Mouse (Mus musculus): ENCODE measurements around the gene Fbxo11. TPM values are rescaled to one million over a fixed set of nuclear protein-coding genes. Genes with fewer than 3 reads are reported as not detected.
"Not testable (repeated sequence)": the region's sequence is repeated elsewhere in the genome, so short reads cannot be mapped to it uniquely, and the experiment has no call there.

The Fbxo11 gene
- polyA plus RNA-seq, 2 experiments, result 4.8 to 7.1 TPM

DNA sequence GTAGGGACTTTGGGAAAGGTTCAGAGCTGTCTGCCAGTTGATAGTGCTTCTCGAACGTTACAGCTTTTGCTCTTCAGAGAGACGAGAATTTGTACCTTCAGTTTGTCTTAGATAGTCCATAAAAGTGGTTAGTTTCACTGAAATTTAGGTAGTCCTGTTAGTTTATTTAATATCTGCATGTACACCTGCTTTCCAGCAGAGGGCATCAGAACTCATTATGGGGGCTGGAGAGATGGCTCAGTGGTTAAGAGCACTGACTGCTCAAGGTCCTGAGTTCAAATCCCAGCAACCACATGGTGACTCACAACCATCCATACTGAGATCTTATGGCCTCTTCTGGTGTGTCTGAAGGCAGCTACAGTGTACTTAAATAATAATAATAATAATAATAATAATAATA lies 83.0 kb downstream of the Fbxo11 start:
- TF ChIP-seq CTCF (IDR thresholded peaks at IDR 0.05; ENCODE audit: low read depth), result peak; percentile 43
- no peak for TF ChIP-seq EP300 (IDR thresholded peaks at IDR 0.05; ENCODE audit: low read depth)
- Histone ChIP-seq H3K9me3 (ENCODE audit: control insufficient read depth, low read length) (no peaks in the 10 kb centered on the region), H3K27ac (no peak overlapping the region), H3K4me2 (ENCODE audit: low read depth) (no peak overlapping the region), H3K4me3 (ENCODE audit: insufficient read depth in 1 of 2, low read depth in 2 of 2, low read length in 2 of 2) (no peak overlapping the region), H3K9ac (replicated peaks) (no peak overlapping the region), H3K36me3 (replicated peaks; ENCODE audit: control insufficient read depth, insufficient read depth, low read depth) (peaks cover 71% of the 10 kb centered on the region), H3K4me1 (replicated peaks; ENCODE audit: control insufficient read depth in 2 of 2, insufficient read depth in 2 of 2, low read length in 1 of 2) (no peaks in the 10 kb centered on the region; a peak in 1 of 4 replicates), H3K27me3 (ENCODE audit: control insufficient read depth, insufficient read depth, low read length) (no peaks in the 10 kb centered on the region)
- 73% methylated on average over 3 of the region's 3 CpGs for WGBS (ENCODE audit: insufficient replicate concordance)
- DNase-seq (ENCODE audit: low read depth in 3 of 3, low spot score in 3 of 3), result no peak
- ATAC-seq (ENCODE audit: insufficient read depth), result no peak

- ATAC-seq (ENCODE audit: insufficient read depth), result not testable (repeated sequence)
- peaks cover 9 to 12% of the 10 kb centered on the region in 2 experiments for H3K4me1 ChIP-seq (replicated peaks; ENCODE audit: control insufficient read depth in 2 of 2, insufficient read depth in 2 of 2, low read length in 1 of 2)
Measured at GRCm38 (mm10) chr17:87979696-87980095, 85.4 kb downstream of the Fbxo11 start.

DNA sequence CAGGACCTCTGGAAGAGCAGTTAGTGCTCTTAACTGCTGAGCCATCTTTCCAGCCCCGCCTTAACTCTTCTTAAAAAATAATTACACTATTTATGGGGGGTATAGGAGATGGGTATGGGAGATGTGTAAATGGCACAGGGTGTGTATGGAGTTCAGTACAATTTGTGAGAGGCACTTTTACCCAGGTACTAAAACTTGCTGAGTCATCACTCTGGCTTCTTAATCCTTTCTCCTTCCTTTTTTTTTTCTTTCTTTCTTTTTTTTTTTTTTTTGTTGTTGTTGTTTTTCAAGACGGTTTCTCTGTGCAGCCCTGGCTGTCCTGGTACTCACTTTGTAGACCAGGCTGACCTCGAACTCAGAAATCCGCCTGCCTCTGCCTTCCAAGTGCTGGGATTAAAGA lies 88.2 kb downstream of the Fbxo11 start:
- not testable (repeated sequence) for H3K4me3 ChIP-seq (ENCODE audit: insufficient read depth in 1 of 2, low read depth in 2 of 2, low read length in 2 of 2); H3K27me3 ChIP-seq (ENCODE audit: control insufficient read depth, insufficient read depth, low read length); DNase-seq (ENCODE audit: low read depth in 3 of 3, low spot score in 3 of 3); H3K27ac ChIP-seq; H3K9ac ChIP-seq (replicated peaks); ATAC-seq (ENCODE audit: insufficient read depth); H3K9me3 ChIP-seq (ENCODE audit: control insufficient read depth, low read length)
- Histone ChIP-seq H3K4me1 (replicated peaks; ENCODE audit: control insufficient read depth in 2 of 2, insufficient read depth in 2 of 2, low read length in 1 of 2) (peaks cover 9 to 12% of the 10 kb centered on the region in 2 experiments), H3K4me2 (ENCODE audit: low read depth) (peak overlapping the region; percentile 92), H3K36me3 (replicated peaks; ENCODE audit: control insufficient read depth, insufficient read depth, low read depth) (peaks cover 30% of the 10 kb centered on the region)
- WGBS (ENCODE audit: insufficient replicate concordance), result 66% methylated on average over 4 of the region's 4 CpGs

More at GRCm38 (mm10) chr17:87979696-87980095, 85.4 kb downstream of the Fbxo11 start:
- peaks cover 47% of the 10 kb centered on the region for H3K36me3 ChIP-seq (replicated peaks; ENCODE audit: control insufficient read depth, insufficient read depth, low read depth)
- not testable (repeated sequence) for H3K4me2 ChIP-seq (ENCODE audit: low read depth); H3K9ac ChIP-seq (replicated peaks); H3K27me3 ChIP-seq (ENCODE audit: control insufficient read depth, insufficient read depth, low read length); H3K27ac ChIP-seq; H3K4me3 ChIP-seq (ENCODE audit: insufficient read depth in 1 of 2, low read depth in 2 of 2, low read length in 2 of 2); H3K9me3 ChIP-seq (ENCODE audit: control insufficient read depth, low read length); DNase-seq (ENCODE audit: low read depth in 3 of 3, low spot score in 3 of 3)
- 70% methylated on average over 1 of the region's 1 CpGs for WGBS (ENCODE audit: insufficient replicate concordance)

DNA sequence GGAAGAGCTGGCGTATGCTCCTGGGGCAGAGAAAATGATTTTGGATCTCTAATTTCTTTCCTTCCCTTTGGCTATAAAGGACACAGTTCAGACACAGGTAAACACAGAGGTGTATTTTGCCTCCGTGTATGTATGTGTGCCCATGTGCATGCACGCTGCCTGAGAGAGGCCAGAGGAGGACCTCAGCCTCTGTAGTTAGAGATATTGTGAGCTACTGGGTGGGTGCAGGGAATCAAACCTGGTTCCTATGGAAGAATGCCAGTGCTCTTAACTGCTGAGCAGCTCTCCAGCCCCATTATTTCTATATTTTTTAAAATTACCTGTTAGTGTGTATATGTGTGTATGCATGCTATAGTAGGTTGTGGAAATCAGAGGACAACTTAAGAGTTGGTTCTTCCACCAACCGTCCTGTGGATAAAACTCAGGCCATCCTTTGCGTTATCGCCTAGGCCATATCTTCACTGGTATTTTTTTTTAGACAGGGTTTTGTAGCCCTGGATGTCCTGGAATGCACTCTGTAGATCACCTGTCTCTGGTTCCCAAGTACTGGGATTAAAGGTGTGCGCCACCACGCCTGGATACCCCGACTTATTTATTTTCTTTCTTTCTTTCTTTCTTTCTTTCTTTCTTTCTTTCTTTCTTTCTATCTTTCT lies 88.8 kb downstream of the Fbxo11 start:
- Histone ChIP-seq H3K4me3 (ENCODE audit: insufficient read depth in 1 of 2, low read depth in 2 of 2, low read length in 2 of 2) (peak overlapping the region; percentile 84 to 99), H3K4me2 (ENCODE audit: low read depth) (peak overlapping the region; percentile 92), H3K27me3 (ENCODE audit: control insufficient read depth, insufficient read depth, low read length) (no peaks in the 10 kb centered on the region), H3K4me1 (replicated peaks; ENCODE audit: control insufficient read depth in 2 of 2, insufficient read depth in 2 of 2, low read length in 1 of 2) (peaks cover 12% of the 10 kb centered on the region in 2 experiments), H3K9ac (replicated peaks) (peak overlapping the region; percentile 90), H3K27ac (peak overlapping the region; percentile 63), H3K36me3 (replicated peaks; ENCODE audit: control insufficient read depth, insufficient read depth, low read depth) (peaks cover 25% of the 10 kb centered on the region), H3K9me3 (ENCODE audit: control insufficient read depth, low read length) (no peaks in the 10 kb centered on the region)
- DNase-seq (ENCODE audit: low read depth in 3 of 3, low spot score in 3 of 3) (peak in 1 of 3 experiments; percentile 14), ATAC-seq (ENCODE audit: insufficient read depth) (no peak)
- 46% methylated on average over 9 of the region's 9 CpGs for WGBS (ENCODE audit: insufficient replicate concordance)
- no peak for TF ChIP-seq EP300 (IDR thresholded peaks at IDR 0.05; ENCODE audit: low read depth)
- no peak for TF ChIP-seq CTCF (IDR thresholded peaks at IDR 0.05; ENCODE audit: low read depth)

- under 1% methylated on average over 64 of the region's 68 CpGs for WGBS (ENCODE audit: insufficient replicate concordance)
- no peaks in the 10 kb centered on the region for H3K9me3 ChIP-seq (ENCODE audit: control insufficient read depth, low read length)
Measured at GRCm38 (mm10) chr17:87975229-87975853, 89.8 kb downstream of the Fbxo11 start.

More at GRCm38 (mm10) chr17:87975229-87975853, 89.8 kb downstream of the Fbxo11 start:
- peak overlapping the region; percentile 84 to 99 for H3K4me3 ChIP-seq (ENCODE audit: insufficient read depth in 1 of 2, low read depth in 2 of 2, low read length in 2 of 2)
- peak; percentile 60 to 71 (median 66) for DNase-seq (ENCODE audit: low read depth in 3 of 3, low spot score in 3 of 3)
- TF ChIP-seq CTCF (IDR thresholded peaks at IDR 0.05; ENCODE audit: low read depth) (peak; percentile 15; the same call in 1 of the 2 replicates), EP300 (IDR thresholded peaks at IDR 0.05; ENCODE audit: low read depth) (no peak)
- no peaks in the 10 kb centered on the region for H3K27me3 ChIP-seq (ENCODE audit: control insufficient read depth, insufficient read depth, low read length)
- H3K4me2 ChIP-seq (ENCODE audit: low read depth), result peak overlapping the region; percentile 92
- H3K27ac ChIP-seq, result peak overlapping the region; percentile 73
- peak overlapping the region; percentile 90 for H3K9ac ChIP-seq (replicated peaks)
- H3K36me3 ChIP-seq (replicated peaks; ENCODE audit: control insufficient read depth, insufficient read depth, low read depth), result peaks cover 17% of the 10 kb centered on the region
- ATAC-seq (ENCODE audit: insufficient read depth), result peak; percentile 61
- H3K4me1 ChIP-seq (replicated peaks; ENCODE audit: control insufficient read depth in 2 of 2, insufficient read depth in 2 of 2, low read length in 1 of 2), result peaks cover 12% of the 10 kb centered on the region in 2 experiments
